Mouse (Mus musculus): ENCODE results near the gene Zfyve9.

DNA sequence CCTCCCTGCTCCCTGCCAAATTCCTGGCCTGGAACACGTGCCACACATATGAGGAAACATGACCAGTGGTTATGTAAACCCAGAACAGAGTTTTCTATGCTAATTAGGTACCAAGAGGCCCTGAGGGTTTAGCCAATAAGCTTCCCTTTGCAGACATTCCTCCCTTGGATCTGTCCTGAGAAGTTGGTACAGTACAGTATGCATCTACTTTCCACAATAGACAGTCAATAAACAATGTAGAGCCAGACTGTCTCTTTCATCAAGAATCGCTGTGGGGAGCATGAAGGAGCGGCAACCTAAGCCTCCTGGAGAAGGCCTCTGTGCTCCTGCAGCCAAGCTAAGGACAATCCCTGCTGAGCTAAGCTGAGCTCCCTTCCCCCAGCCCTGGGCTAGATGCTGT is 94.4 kb downstream of the Zfyve9 start:
- TF ChIP-seq CTCF (IDR thresholded peaks at IDR 0.05; ENCODE audit: low read depth) (no peak), EP300 (optimal IDR thresholded peaks at IDR 0.05) (no peak)

Measured in stomach, postnatal 0 days (tissue).